Mouse (Mus musculus) liver, postnatal 0 days (tissue): ENCODE measurements at regions not wholly inside any gene's neighbourhood (a gene's known extent, or its start where the extent isn't known, plus 50 kb on each side); places are given as distances from the start of the nearest gene placed in this dataset.

ENCODE experiments used
- ATAC-seq: fragments of 200-750 bp; cut with Nextera tagmentation; 2 replicates; pipeline ENCODE4 v1.8.0; 2017; ENCODE audit warnings: mild to moderate bottlenecking, moderate library complexity
- DNase-seq: peaks from one replicate; pipeline ENCODE4 v3.0.0-alpha.2; 2016
- H3K27ac ChIP-seq: fragments of 300-500 bp; sonication (generic); 2 replicates; pipeline ENCODE4 v1.5.1; 2014; ENCODE audit warnings: antibody characterized with exemption, moderate library complexity, mild to moderate bottlenecking, low read depth
- H3K27me3 ChIP-seq: fragments of 300-500 bp; sonication (generic); 2 replicates; pipeline ENCODE4 v1.6.1; 2014; ENCODE audit warnings: low read length, control low read depth, mixed read lengths; ENCODE audit not compliant: insufficient read depth
- H3K36me3 ChIP-seq: fragments of 300-500 bp; sonication (generic); replicated peaks from 2 replicates; pipeline ENCODE4 v1.6.1; 2014; ENCODE audit warnings: mild to moderate bottlenecking, control low read depth, low read length, moderate library complexity, mixed read lengths; ENCODE audit not compliant: insufficient read depth
- H3K4me1 ChIP-seq: fragments of 300-500 bp; sonication (generic); 2 replicates; pipeline ENCODE4 v1.6.1; 2014; ENCODE audit warnings: antibody characterized with exemption, mild to moderate bottlenecking, control low read depth; ENCODE audit not compliant: insufficient read depth
- H3K4me2 ChIP-seq: fragments of 300-500 bp; sonication (generic); 2 replicates; pipeline ENCODE4 v1.6.1; 2014; ENCODE audit warnings: low read depth, mild to moderate bottlenecking, low read length, moderate library complexity, mixed read lengths
- H3K4me3 ChIP-seq: fragments of 300-500 bp; sonication (generic); 2 replicates; pipeline ENCODE4 v1.5.1; 2014; ENCODE audit warnings: low read depth, low read length
- H3K9ac ChIP-seq: fragments of 300-500 bp; sonication (generic); replicated peaks from 2 replicates; pipeline ENCODE4 v1.6.1; 2014; ENCODE audit warnings: mild to moderate bottlenecking, moderate library complexity
- H3K9me3 ChIP-seq: fragments of 300-500 bp; sonication (generic); 2 replicates; pipeline ENCODE4 v1.6.1; 2016; ENCODE audit warnings: mild to moderate bottlenecking, control low read depth, low read length, mixed read lengths
- CTCF ChIP-seq: sonication (generic); IDR thresholded peaks from 2 replicates; pipeline ENCODE4 v1.5.1; 2016; ENCODE audit warnings: antibody characterized with exemption, low read depth
- EP300 ChIP-seq: IDR thresholded peaks from 2 replicates; pipeline ENCODE4 v1.6.1; 2016; ENCODE audit warnings: antibody characterized with exemption, low read depth, mild to moderate bottlenecking
- WGBS: fragments of 180-500 bp; shearing (Covaris S2); extraction: QIAGEN DNeasy Blood & Tissue Kit; methylation state at CpG from one replicate; pipeline ENCODE4 v1.1.7; 2014; ENCODE audit not compliant: insufficient replicate concordance; 5-methylcytosine and 5-hydroxymethylcytosine counted together

GRCm38 (mm10) chr2:72874533-72874932, 105.7 kb downstream of the Sp3 start:
- Histone ChIP-seq H3K27me3 (no peaks in the 10 kb centered on the region), H3K4me2 (no peak overlapping the region), H3K4me1 (no peaks in the 10 kb centered on the region), H3K9ac (no peak overlapping the region), H3K9me3 (no peaks in the 10 kb centered on the region), H3K27ac (no peak overlapping the region), H3K36me3 (no peaks in the 10 kb centered on the region), H3K4me3 (no peak overlapping the region)
- ATAC-seq (no peak), DNase-seq (no peak)
- TF ChIP-seq CTCF (no peak), EP300 (no peak)
- 53% methylated on average over 12 of the region's 12 CpGs for WGBS

- H3K27me3 ChIP-seq = no peaks in the 10 kb centered on the region
- no peaks in the 10 kb centered on the region for H3K9me3 ChIP-seq
- no peak for TF ChIP-seq CTCF
- TF ChIP-seq EP300 = no peak
- H3K36me3 ChIP-seq = no peaks in the 10 kb centered on the region
- H3K4me2 ChIP-seq = no peak overlapping the region
- 58% methylated on average over 2 of the region's 2 CpGs for whole genome bisulfite sequencing
- no peaks in the 10 kb centered on the region for H3K4me1 ChIP-seq
- ATAC-seq (no peak), DNase-seq (no peak)
- H3K4me3 ChIP-seq = no peak overlapping the region
- no peak overlapping the region for H3K9ac ChIP-seq
- no peak overlapping the region for H3K27ac ChIP-seq
Observed at GRCm38 (mm10) chr2:72875677-72876076, 104.6 kb downstream of the Sp3 start.

- H3K27ac ChIP-seq = no peak overlapping the region
- H3K4me3 ChIP-seq = no peak overlapping the region
- no peaks in the 10 kb centered on the region for H3K36me3 ChIP-seq
- TF ChIP-seq EP300 = no peak
- TF ChIP-seq CTCF = no peak
- H3K9ac ChIP-seq = no peak overlapping the region
- ATAC-seq (0 out of 2 replicates have a peak, but pooled peaks have one; percentile 50), DNase-seq (no peak)
- H3K9me3 ChIP-seq = no peaks in the 10 kb centered on the region
- H3K4me1 ChIP-seq = no peaks in the 10 kb centered on the region
- H3K4me2 ChIP-seq = no peak overlapping the region
- WGBS = 86% methylated on average over 2 of the region's 2 CpGs
- H3K27me3 ChIP-seq = no peaks in the 10 kb centered on the region
Observed at GRCm38 (mm10) chr2:72880016-72880415, 100.2 kb downstream of the Sp3 start.

GRCm38 (mm10) chr2:72881554-72881953, 98.7 kb downstream of the Sp3 start:
- 74% methylated on average over 2 of the region's 2 CpGs for WGBS
- no peaks in the 10 kb centered on the region for H3K36me3 ChIP-seq
- H3K9ac ChIP-seq = no peak overlapping the region
- H3K9me3 ChIP-seq = no peaks in the 10 kb centered on the region
- no peaks in the 10 kb centered on the region for H3K4me1 ChIP-seq
- ATAC-seq = no peak
- H3K4me3 ChIP-seq = no peak overlapping the region
- no peaks in the 10 kb centered on the region for H3K27me3 ChIP-seq
- H3K27ac ChIP-seq = no peak overlapping the region
- no peak for DNase-seq
- no peak for TF ChIP-seq CTCF
- TF ChIP-seq EP300 = no peak
- H3K4me2 ChIP-seq = no peak overlapping the region

GRCm38 (mm10) chr2:72886250-72886649, 94.0 kb downstream of the Sp3 start:
- Histone ChIP-seq H3K4me2 (no peak overlapping the region), H3K27ac (peak overlapping the region; percentile 67), H3K4me1 (peaks cover 3% of the 10 kb centered on the region), H3K4me3 (no peak overlapping the region), H3K9ac (no peak overlapping the region), H3K27me3 (no peaks in the 10 kb centered on the region), H3K9me3 (no peaks in the 10 kb centered on the region), H3K36me3 (no peaks in the 10 kb centered on the region)
- 51% methylated on average over 2 of the region's 2 CpGs for WGBS
- TF ChIP-seq EP300 (peak; percentile 55; the same call in 1 of the 2 replicates), CTCF (no peak)
- DNase-seq (no peak), ATAC-seq (peak; percentile 89)
